Mouse (Mus musculus) layer of hippocampus, postnatal 25 days (tissue): Measurements from ENCODE around the gene Med16. TPM values are rescaled to one million over a fixed set of nuclear protein-coding genes. Genes with fewer than 3 reads are reported as not detected.

Experiments
- DNase-seq, 2 experiments: peaks; one replicate each; pipeline ENCODE4 v3.0.0; 2022; ENCODE audit warnings: mixed read lengths in 2 of 2, low spot score in 1 of 2; ENCODE audit errors: extremely low spot score in 1 of 2
- total RNA-seq, 2 experiments: library from RNA; stranded (reverse); gene quantifications; 2 replicates each; pipeline ENCODE4 v1.2.3; 2021

Med16 gene
- total RNA-seq, 2 experiments from 2014 or later: 55.5 to 56.2 TPM

DNA sequence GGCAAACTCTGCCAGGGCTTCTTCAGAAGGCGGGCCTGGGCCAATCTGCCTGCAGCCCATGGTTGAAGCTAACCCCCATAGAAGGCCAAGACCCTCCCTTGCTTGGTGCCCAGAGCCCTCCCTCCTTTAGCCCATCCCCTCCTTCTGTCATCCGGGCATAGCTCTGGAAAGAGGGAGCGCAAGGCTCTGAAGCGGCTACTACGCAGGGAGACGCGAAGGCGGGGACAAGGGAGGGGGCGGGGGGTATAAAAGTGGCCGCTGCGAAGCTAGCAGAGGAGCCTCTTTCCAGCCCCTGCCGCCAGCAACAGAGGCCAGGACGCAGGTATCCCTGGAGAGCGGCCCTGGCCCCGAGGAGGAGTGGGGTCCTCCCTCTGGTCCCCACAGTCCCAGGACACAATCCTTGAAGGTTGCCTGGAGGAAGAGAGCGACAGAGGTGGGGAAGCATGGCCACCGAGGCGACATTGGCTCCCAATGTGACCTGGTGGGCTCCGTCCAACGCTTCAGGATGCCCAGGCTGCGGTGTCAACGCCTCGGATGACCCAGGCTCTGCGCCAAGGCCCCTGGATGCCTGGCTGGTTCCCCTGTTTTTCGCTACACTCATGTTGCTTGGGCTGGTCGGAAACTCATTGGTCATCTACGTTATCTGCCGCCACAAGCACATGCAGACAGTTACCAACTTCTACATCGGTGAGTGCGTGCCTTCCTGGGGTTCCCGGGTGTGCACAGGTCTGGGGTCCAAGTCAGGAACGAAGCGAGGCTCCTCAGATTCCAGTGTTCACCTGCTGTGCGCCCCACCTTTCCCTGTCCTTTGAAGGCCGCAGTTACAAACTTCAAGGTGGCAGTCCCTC is 9.7 kb upstream of the Med16 start:
- DNase-seq: no peak

DNA sequence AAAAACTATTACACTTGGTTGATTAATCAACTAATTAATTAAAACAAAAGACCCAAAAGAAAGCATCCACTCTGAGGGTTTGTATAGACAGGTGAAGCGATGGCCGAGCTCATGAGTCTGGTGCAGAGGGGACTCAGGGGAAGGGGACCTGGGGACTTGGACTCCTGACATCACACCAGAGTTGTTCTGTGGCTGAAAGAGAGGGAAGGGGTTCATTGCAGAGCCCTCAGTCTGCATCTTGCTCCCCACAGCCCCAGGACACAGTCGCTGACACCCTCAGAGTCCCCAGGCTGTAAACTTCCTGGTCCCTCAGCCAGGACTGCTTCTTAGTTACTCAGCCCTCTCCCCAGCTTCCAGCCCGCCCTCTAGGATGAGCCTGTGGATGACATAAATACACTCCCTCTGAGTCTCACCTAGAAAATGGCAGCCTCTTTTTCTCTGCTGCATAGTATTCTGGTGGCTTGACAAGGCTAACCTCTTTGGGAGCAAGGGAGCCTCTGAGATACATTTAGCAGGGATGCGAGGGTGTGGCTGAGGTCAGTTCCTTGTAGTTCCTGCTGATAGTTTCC is 8.9 kb upstream of the Med16 start:
- DNase-seq: no peak

DNA sequence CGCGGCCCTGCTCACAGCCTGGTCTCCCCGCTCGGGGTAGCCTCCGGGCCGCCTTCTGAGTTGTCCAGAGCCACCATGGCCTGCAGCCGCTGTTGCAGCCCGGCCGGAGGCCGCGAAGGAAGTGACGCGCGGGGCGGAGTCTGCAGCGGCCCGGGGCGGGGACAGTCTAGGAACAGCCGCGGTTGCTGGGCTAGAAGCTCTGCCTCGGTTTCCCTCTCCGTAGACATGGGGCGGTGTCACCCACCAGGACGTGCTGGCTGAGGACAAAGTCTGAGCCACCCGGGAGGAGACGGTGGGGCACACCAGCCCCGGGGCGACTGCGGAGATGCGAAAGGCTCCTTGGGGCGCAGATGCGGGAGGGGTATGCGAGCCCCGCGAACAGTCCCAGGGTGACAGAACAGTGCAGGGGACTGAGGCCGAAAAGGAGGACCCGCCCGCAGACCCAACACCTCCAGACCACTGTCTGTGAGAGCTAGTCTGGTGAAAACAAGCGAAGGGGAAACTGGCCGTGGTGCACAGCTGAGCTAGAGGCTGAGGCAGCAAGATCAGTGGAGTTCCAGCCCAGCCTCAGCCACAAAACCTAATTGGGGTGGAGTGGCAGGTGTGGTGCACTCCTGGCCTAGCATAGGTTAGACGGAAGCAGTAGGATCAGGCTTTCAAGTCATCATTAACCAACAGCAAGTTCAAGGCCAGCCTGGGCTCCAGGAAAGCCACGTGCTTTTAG is 8.2 kb upstream of the Med16 start, which contains the start of gene Kiss1r:
TSS of gene Kiss1r (plus strand) at position 164 of the 724 bp plus-strand sequence.
- peak; percentile 76 to 86 for DNase-seq

DNA sequence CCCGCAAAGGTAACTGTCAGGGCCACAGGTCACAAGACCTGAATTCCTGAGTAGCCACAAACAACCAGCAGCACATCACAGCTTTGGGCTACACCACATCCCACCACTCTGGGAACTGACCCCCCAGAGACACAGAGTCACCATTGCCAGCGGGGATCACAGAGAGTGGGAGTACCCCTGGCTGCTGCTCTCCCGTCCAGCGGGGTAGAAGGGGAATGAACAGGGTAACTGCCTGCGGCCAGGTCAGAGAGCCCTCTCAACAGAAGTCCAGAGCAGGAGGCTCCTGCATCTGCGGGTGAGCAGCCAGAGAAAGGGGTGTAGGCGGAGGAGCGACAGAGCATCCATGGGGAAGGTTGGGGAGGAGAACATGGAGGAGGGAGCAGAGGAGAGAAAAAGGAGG is 7.4 kb upstream of the Med16 start:
- peak in 1 of 2 experiments; percentile 35 for DNase-seq

DNA sequence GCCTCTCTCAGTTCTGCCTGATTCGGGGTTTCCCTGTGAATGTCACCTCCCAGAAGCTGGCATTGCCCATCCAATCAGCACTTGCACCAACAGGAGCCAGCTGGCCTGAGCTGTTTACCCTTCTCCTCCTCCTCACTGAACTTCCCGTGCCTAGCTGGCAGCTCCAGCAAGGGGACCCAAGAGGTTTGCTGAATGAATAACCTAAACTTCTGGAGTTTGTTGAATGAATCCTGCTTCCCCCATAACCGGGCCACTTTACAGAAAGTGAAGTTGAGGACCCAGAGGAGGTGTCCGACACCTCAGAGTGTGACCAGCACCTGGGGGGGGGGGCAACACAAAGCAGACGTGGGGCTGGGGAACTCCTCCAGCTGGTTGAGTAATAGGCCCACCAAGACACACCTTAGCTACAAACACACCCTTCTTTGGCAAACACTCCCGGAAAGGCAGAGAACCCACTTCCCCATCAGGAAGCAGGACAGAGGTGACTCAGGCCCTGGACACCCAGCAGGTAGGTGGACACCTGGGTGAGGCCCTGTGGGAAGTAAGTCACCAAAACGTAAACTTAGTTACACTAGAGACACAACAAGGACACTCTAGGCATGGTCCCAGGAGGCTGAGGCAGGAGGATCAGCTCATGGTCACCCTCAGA is 6.3 kb upstream of the Med16 start:
- no peak for DNase-seq

DNA sequence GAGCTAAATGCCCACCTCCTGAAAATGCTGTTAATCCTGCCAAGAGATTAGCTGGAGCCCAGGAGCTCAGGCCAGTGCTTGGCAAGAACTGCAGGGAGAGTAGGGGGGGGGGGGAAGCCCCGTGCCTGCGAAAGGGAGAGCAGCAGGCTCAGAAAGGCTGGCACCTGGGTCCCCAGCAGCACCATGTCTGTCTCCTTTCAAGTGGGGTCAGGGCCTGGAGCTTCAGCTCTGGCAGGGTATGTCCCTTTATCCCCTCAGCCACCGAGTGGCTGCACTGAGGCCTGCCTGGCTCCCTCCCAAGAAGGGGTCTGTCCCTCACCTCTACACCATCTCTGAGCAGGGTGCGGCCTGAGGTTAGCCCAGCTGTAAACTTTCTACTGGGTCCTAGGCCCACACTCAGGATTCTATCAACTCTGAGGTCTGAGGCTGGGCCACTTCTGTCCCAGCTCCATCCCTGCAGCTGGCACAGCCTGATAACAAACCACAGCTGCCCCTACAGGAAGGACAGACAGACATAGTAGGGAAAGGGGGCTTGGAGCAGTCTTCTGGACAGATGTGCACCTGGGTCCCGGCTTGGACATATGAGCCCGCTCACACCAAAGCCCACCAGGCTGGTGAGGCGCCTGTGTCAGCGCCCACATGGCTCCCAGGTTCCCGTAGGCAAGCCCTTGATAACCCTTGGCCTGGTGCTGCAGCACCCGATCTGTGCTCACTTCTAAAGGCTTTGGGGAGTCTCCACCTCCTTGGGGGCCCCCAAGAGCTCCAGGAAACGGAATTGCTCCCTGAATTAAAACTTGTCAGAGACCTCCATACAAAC is 5.6 kb upstream of the Med16 start:
- DNase-seq: no peak

DNA sequence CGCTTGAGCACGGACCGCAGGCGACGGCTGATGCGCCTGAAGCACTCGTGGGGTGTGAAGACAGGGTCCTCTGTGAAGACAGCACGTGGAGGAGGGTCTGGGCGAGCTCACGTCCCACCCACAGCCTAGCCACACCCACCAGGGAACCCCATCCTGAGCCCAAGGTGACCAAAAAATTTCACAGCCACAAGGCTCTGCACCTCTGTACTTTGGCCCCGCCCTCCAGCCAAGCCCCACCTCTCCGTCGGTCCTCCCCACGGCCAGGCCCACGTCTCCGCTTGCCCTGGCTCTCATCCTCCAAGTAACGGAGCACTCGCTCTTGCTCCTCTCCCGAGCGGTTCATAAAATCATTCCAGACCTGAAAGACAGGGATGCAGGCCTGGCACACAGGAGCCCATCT is 3.7 kb upstream of the Med16 start:
- no peak for DNase-seq

DNA sequence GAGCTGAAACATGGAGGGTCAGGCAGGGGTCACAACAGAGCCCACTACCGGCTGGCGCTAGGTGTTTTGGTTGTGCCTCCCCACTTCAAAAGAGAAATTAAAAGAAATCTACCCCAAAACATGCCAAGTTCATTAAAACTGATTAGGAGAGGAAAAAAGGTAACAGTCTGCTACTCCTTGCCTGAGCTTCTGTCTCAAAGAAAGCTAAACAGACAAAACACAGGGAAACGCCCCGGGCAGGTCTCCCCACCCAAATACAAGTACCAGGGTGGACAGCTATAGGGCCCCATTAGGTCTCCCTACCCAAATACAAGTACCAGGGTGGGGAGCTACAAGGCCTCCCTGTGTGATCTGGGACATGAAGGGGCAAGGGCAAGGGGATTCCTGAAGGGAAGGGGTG is 1.8 kb upstream of the Med16 start, which contains the start of gene Gm26602:
TSS of gene Gm26602 (plus strand) at position 301 of the 400 bp plus-strand sequence.
- no peak for DNase-seq

DNA sequence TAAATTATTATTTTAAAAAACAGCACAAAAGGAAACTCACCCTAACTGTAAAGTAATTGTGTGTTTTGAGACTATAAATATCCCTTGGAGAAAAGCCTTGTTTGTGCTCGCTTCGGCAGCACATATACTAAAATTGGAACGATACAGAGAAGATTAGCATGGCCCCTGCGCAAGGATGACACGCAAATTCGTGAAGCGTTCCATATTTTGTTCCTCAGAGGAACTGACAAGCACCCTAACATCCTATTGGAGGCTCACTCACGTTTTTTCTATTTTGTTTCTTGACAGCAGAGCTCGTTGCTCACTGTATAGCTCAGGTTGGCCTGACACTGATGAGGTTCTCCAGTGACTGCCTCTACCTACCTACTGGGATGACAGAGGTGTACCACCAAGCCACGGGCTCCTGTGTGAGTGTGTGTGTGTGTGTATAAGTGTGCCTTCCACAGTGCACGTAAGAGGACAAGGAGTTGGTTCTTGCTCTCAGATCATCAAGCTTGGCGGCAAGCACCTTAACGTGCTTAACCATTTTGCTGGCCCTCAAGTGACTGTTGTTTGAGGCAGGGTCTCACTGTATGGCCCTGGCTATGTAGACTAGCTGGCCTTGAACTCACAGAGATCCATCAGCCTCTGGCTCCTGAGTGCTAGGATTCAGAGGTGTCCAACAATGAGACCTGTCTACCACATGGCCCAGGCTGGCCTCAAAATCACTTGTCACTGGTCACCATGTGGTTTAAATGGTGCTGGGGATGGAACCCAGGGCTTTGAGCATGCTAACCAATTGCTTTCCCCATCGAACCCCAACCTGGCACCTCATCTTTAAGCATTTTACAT is 584 bp upstream of the Med16 start:
- no peak for DNase-seq

DNA sequence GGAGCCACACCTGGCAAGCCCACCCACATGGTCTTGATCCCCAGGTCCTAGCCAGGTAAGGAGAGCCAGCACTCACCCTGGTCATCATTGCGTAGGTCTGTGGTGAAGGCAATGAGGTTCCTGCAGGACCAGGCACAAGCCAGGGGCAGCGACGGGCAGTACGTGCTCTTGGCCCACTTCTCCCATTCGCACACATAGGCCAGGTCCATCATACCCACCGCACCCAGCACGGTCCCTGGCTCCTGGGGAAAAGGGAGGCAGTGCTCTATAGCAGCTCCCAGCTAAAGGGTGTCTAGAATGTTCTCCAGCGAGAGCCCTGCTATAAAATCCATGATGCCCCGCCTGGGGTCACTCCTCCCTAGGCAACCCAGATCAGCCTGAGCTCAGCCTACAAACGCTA is 1.3 kb downstream of the Med16 start:
- no peak for DNase-seq

DNA sequence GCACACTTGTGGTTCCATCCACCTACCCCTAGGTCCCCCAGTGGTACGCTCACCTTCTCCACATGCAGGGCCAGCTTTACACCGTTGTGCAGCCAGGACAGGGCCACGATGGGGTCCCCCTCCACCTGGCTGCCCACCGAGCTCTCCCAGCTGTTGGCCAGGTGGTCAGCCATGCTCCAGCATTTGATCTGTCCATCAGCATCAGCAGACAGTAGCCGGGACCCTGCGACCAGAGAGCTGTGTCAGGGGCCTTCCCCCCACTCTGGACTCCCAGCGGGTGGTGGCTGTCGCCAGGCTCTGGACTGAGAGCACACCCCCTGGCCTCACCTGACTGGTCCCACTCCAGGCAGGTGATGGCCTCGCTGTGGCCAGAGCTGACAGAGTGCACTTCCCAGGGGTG is 2.0 kb downstream of the Med16 start:
- no peak for DNase-seq

DNA sequence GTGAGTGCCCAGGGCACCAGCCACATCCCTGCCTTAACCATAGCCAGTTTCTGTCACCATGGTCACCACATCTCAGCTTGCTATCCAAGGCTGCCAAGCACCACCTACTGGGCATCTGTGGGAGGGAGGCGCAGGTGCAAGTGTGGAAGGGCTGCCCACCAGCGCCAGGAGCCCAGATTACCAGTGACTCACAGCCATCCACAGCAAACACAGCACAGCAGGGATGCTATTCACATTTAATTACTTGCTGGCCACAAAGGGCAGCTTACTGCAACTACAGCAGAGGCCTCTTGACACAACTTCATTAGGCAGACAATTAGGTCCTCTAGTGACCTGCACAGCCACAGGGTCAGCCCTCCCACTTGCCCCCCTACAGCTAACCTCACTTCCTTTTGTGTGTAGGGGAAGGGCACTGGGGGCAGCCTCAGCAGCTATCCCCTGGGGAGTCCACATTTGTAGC is 7.7 kb downstream of the Med16 start:
- peak; percentile 34 to 46 for DNase-seq

DNA sequence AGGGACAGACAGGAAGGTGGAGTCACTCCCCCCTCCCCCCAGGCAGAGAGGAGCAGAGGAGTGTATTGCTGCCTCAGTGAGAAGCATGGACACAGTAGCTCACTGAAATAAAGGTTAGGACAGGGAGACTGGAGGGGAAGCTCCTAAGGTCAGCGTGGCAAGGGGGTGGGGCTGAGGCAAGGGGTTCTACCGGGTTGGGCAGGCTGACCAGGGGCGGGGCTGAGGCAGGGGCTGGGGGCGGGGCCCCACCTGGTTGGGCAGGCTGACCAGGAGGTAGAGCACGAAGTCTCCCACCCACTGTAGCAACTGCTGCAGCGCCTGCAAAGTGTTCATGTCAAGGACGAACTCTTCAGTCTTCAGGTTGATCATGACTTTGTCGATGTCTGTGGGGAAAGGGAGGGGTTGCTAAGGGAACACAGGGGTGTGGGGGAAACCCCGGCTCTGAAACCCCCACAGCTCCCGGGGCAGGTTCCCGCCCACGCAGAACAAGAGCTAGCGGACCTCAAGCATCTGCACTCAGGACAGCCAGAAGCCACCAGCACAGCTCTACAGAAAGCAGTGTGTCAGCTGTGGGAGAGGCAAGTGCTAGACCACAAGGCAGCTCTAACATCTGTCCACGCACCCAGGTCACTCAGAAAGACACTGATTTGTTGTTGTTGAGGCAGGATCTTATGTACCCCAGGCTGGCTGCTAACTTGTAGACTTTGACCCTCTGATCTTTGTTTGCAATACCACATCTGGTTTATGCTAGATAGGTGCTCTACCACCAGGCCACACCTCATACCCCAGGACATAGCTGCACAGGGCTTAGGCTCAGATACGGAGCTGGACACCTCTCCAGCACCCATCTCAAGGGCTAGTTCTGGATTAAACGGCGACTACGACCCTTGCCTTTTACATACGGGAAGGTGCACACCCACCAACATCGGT is 11.1 kb downstream of the Med16 start:
- DNase-seq: no peak

DNA sequence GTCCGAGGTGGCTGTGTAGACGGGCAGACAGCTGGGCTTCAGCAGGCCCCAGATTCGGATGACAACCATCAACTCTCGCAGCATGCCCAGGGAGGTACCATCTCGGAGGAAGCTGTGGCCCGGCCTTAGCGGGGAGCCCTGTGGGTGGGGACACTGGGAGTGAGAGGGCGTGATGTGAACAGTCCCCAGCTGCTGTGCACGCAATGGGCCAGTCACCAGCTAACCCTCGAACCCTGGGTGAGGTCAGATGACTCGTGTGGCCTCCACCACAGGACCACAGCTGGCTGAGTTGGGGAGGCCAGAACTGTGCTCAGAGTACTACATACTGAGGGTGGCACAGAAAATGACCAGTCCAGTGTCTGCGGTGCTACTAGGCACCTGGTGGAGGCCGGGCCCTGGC is 11.9 kb downstream of the Med16 start:
- no peak for DNase-seq

DNA sequence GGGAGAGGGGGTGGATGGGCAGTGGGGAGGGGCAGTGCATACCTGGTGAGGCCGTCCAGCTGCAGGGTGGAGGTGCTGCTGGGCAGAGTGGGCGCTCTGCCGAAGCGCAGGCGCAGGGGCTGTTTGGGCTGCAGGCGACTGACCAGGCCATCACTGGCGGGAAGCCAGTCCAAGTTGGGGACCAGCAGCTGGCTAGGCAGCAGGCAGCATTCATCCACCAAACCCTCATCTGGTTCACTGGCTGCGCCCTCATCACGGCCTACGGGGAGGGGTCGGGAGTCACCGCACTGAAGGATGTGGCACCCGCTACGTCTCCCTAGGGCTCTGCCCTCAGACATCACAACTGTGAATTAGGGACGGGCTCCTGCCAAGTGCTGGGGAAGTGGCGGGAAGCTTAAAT is 12.4 kb downstream of the Med16 start:
- no peak for DNase-seq

DNA sequence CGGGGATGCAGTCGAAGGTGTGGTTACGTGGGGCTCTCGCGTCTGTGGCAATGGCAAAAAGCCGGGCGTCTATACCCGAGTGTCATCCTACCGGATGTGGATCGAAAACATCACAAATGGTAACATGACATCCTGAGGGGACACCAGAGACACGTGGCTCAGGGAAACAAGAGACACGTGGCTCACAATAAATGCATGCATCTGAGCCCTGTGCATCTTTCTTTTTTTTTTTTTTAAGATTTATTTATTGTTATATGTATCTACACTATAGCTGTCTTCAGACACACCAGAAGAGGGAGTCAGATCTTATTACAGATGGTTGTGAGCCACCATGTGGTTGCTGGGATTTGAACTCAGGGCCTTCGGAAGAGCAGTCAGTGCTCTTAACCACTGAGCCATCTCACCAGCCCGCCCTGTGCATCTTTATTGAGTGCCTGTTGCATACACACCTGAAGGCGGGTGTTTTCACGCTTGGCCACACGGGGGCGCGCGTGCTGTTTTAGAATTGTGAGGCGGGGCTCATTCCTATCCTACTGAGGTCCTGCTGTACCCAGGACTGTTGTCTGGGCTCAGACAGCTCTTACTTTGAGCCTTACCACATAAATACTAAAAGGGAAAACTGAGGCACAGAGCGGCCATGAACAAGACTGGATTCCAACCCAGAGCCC is 16.1 kb downstream of the Med16 start:
- peak; percentile 58 to 88 for DNase-seq

DNA sequence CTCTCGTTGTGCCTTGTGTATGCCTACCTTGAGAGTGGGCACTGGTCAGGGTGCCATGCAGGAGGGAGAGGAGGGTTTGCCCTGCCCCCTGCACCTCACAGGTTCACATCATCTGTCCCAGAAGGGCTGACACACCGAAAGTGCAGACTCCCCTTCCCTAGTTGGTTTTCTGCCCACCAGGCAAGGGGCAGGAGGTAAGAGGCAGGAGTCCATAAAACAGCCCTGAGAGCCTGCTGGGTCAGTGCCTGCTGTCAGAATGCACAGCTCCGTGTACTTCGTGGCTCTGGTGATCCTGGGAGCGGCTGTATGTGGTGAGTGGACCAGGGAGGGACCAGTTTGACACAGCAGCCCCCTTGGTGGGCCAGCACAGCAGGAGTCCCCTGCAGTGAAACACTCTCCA is 18.1 kb downstream of the Med16 start, which contains the start of gene Cfd:
TSS of gene Cfd (plus strand) at position 184 of the 400 bp plus-strand sequence.
- DNase-seq: no peak
